Mouse (Mus musculus): ENCODE results near the gene Cpsf4l. TPM values are rescaled to one million over a fixed set of nuclear protein-coding genes. Genes with fewer than 3 reads are reported as not detected.
A peak's percentile ranks its signal among the peaks of the same experiment; 100 is the strongest.

Cpsf4l gene
- polyA plus RNA-seq, 1 experiment from 2014 or later: 0.25 TPM

GRCm38 (mm10) chr11:113722405-113723090 lies 12.7 kb upstream of the Cpsf4l start:
- peak overlapping the region; percentile 6; the same call in 1 of the 2 replicates for H3K27ac ChIP-seq (ENCODE audit: low read length)

DNA sequence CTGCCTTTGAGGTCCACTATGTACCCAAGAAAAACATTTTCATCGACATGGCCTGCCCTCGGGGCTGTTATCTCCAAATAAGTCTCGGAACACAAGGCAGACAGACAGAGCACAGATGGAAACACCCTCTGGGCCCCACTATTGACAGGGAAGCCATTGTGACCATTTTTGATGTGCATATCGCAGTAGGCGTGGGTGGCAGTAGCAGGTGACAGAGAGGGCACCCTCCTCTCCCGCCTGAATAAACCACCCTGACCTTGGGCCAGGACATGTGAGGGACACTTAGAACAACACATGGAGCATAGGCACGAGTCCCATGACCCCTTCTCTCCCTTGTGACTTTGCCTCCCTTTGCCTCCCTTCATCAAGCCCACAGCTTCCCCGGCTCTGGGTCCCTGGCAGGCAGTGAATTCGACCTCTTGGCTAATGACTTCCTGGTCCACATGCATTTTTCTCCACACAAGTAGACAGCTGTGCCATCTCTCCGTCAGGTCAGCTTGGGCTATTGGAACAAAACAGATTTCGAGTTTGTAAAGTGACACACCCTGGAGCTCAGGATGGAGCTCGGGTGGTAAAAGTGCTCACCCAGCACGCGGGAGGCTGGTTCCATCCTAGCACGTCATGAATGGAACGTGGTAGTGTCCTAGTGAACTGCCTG lies 8.1 kb upstream of the Cpsf4l start:
- Histone ChIP-seq H3K4me3 (ENCODE audit: low read depth, low read length) (no peak overlapping the region), H3K9ac (replicated peaks; ENCODE audit: low read depth) (no peak overlapping the region), H3K27ac (ENCODE audit: low read length) (no peak overlapping the region), H3K36me3 (ENCODE audit: insufficient read depth, low read length) (no peaks in the 10 kb centered on the region), H3K4me1 (ENCODE audit: insufficient read depth, low read depth, low read length) (no peaks in the 10 kb centered on the region), H3K27me3 (replicated peaks; ENCODE audit: insufficient read depth, low read length) (no peaks in the 10 kb centered on the region), H3K4me2 (replicated peaks; ENCODE audit: low read depth, low read length) (no peak overlapping the region), H3K9me3 (ENCODE audit: low read length) (no peaks in the 10 kb centered on the region)
- WGBS: 44% methylated on average over 16 of the region's 16 CpGs
- ATAC-seq: peak; percentile 66
- DNase-seq (ENCODE audit: low spot score): peak; percentile 74
- TF ChIP-seq CTCF (IDR thresholded peaks at IDR 0.05): no peak
- TF ChIP-seq EP300 (IDR thresholded peaks at IDR 0.05): 0 out of 2 replicates have a peak, but pooled peaks have one; percentile 13

More at GRCm38 (mm10) chr11:113722405-113723090, 12.7 kb upstream of the Cpsf4l start:
- Histone ChIP-seq H3K9me3 (ENCODE audit: low read length) (no peaks in the 10 kb centered on the region), H3K27me3 (replicated peaks; ENCODE audit: insufficient read depth, low read length) (no peaks in the 10 kb centered on the region), H3K9ac (replicated peaks; ENCODE audit: low read depth) (no peak overlapping the region), H3K4me1 (ENCODE audit: insufficient read depth, low read depth, low read length) (peaks cover 5% of the 10 kb centered on the region; the same call in 1 of the 2 replicates), H3K36me3 (ENCODE audit: insufficient read depth, low read length) (peaks cover 17% of the 10 kb centered on the region), H3K4me3 (ENCODE audit: low read depth, low read length) (no peak overlapping the region), H3K4me2 (replicated peaks; ENCODE audit: low read depth, low read length) (no peak overlapping the region)
- 47% methylated on average over 13 of the region's 14 CpGs for WGBS
- DNase-seq (ENCODE audit: low spot score) (no peak), ATAC-seq (no peak)
- TF ChIP-seq CTCF (IDR thresholded peaks at IDR 0.05) (no peak), EP300 (IDR thresholded peaks at IDR 0.05) (peak; percentile 18; the same call in 1 of the 2 replicates)

- no peaks in the 10 kb centered on the region for H3K9me3 ChIP-seq (ENCODE audit: low read length)
- TF ChIP-seq CTCF (IDR thresholded peaks at IDR 0.05) (no peak), EP300 (IDR thresholded peaks at IDR 0.05) (no peak)
- H3K9ac ChIP-seq (replicated peaks; ENCODE audit: low read depth): no peak overlapping the region
- H3K27ac ChIP-seq (ENCODE audit: low read length): no peak overlapping the region
- no peaks in the 10 kb centered on the region for H3K27me3 ChIP-seq (replicated peaks; ENCODE audit: insufficient read depth, low read length)
- H3K36me3 ChIP-seq (ENCODE audit: insufficient read depth, low read length): no peaks in the 10 kb centered on the region
- no peak overlapping the region for H3K4me2 ChIP-seq (replicated peaks; ENCODE audit: low read depth, low read length)
- H3K4me1 ChIP-seq (ENCODE audit: insufficient read depth, low read depth, low read length): no peaks in the 10 kb centered on the region
- no peak for DNase-seq (ENCODE audit: low spot score)
- H3K4me3 ChIP-seq (ENCODE audit: low read depth, low read length): no peak overlapping the region
- whole genome bisulfite sequencing: 92% methylated on average over 2 of the region's 2 CpGs
- no peak for ATAC-seq
These were observed 6.3 kb upstream of the Cpsf4l start for GRCm38 (mm10) chr11:113716132-113716531.

DNA sequence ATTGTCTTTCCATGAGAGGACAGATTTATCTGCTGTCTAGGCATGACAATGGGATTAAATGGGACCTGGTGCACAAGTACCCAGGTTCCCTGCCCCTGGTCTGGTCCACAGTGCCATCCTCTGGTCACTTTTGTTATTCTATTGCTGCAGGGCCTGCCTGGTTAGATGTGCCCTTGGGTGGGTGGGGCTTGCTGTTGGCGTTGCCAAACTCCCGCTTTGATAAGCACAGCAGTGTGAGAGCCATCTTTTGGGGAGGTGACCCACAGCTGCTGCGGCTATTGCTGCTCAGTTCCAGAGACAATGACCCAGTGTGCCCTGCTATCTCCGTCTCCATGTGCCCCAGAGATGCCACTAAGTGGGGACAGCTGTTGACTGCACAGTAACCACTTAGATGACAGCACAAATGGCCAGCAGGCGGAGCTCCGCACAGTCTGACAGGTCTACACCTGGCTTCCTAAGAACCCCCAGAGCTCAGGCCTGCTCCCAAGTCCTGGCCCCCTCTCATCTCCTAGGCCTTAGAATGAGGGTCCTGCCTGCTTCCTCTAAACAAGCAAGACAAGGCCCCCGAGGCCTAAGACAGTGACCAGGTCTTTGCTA lies 5.4 kb upstream of the Cpsf4l start:
- ATAC-seq: no peak
- H3K9ac ChIP-seq (replicated peaks; ENCODE audit: low read depth): no peak overlapping the region
- 65% methylated on average over 7 of the region's 7 CpGs for WGBS
- H3K27ac ChIP-seq (ENCODE audit: low read length): no peak overlapping the region
- peaks cover 5% of the 10 kb centered on the region; the same call in 1 of the 2 replicates for H3K4me1 ChIP-seq (ENCODE audit: insufficient read depth, low read depth, low read length)
- H3K9me3 ChIP-seq (ENCODE audit: low read length): no peaks in the 10 kb centered on the region
- no peaks in the 10 kb centered on the region for H3K36me3 ChIP-seq (ENCODE audit: insufficient read depth, low read length)
- TF ChIP-seq CTCF (IDR thresholded peaks at IDR 0.05) (peak; percentile 38), EP300 (IDR thresholded peaks at IDR 0.05) (no peak)
- DNase-seq (ENCODE audit: low spot score): no peak
- no peaks in the 10 kb centered on the region for H3K27me3 ChIP-seq (replicated peaks; ENCODE audit: insufficient read depth, low read length)
- H3K4me2 ChIP-seq (replicated peaks; ENCODE audit: low read depth, low read length): no peak overlapping the region
- no peak overlapping the region for H3K4me3 ChIP-seq (ENCODE audit: low read depth, low read length)

DNA sequence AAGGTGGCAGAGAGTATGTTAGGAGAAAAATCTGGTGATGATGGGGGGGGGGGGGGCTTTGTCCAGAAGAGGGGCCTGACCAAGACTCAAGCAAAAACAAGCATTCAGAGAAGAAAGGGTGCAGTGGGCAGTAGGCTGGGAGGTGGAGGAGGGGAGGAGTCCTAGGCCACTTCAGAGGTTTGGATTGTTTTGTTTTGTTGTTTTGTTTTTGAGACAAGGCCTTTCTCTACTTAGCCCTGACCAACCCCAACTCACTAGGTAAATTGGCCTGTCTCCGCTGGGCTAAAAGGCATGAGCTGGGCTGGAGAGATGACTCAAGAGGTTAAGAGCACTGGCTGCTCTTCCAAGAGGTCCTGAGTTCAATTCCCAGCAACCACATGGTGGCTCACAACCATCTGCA lies 1.2 kb upstream of the Cpsf4l start:
- no peak for ATAC-seq
- WGBS: 89% methylated on average over 1 of the region's 1 CpGs

DNA sequence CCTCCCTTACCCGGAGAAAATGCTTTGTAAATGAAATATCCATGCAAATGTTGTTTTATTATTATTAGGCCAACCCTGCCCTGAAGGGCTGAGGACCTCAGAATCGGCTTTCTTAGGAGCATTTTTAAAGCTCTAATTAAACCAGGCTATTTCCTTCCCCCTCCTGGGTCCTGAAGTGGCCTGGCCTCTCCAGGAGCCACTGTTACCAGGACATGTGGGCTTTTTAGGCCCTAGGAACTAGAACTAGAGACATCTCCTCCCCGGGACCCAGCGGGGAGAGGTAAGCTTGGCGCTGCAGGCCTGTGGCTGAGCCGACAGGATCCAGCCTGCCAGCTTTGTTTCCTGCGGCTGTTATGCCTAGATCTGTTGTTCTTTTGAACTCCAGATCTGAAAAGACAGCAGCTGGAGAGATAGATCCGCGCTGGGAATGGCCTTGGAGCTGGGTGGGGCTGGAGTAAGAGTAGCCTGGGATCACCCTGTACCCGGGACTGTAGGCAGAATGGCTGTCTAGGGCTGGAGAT lies 500 bp upstream of the Cpsf4l start:
- no peaks in the 10 kb centered on the region for H3K27me3 ChIP-seq (replicated peaks; ENCODE audit: insufficient read depth, low read length)
- 8% methylated on average over 10 of the region's 10 CpGs for WGBS
- ATAC-seq (peak; percentile 49), DNase-seq (ENCODE audit: low spot score) (peak; percentile 41)
- H3K36me3 ChIP-seq (ENCODE audit: insufficient read depth, low read length): no peaks in the 10 kb centered on the region
- H3K9me3 ChIP-seq (ENCODE audit: low read length): no peaks in the 10 kb centered on the region
- peak overlapping the region; percentile 70 for H3K27ac ChIP-seq (ENCODE audit: low read length)
- TF ChIP-seq CTCF (IDR thresholded peaks at IDR 0.05) (no peak), EP300 (IDR thresholded peaks at IDR 0.05) (no peak)
- H3K4me3 ChIP-seq (ENCODE audit: low read depth, low read length): no peak overlapping the region
- no peak overlapping the region for H3K4me2 ChIP-seq (replicated peaks; ENCODE audit: low read depth, low read length)
- peak overlapping the region; percentile 24 for H3K9ac ChIP-seq (replicated peaks; ENCODE audit: low read depth)
- H3K4me1 ChIP-seq (ENCODE audit: insufficient read depth, low read depth, low read length): peaks cover 8% of the 10 kb centered on the region; the same call in 1 of the 2 replicates

More for the DNA sequence above, 1.2 kb upstream of the Cpsf4l start:
- Histone ChIP-seq H3K36me3 (ENCODE audit: insufficient read depth, low read length) (no peaks in the 10 kb centered on the region), H3K9me3 (ENCODE audit: low read length) (no peaks in the 10 kb centered on the region), H3K4me1 (ENCODE audit: insufficient read depth, low read depth, low read length) (peaks cover 8% of the 10 kb centered on the region; the same call in 1 of the 2 replicates), H3K4me2 (replicated peaks; ENCODE audit: low read depth, low read length) (no peak overlapping the region), H3K27me3 (replicated peaks; ENCODE audit: insufficient read depth, low read length) (no peaks in the 10 kb centered on the region), H3K9ac (replicated peaks; ENCODE audit: low read depth) (0 out of 2 replicates have a peak overlapping the region, but pooled peaks have one; percentile 24), H3K4me3 (ENCODE audit: low read depth, low read length) (no peak overlapping the region), H3K27ac (ENCODE audit: low read length) (peak overlapping the region; percentile 70; the same call in 1 of the 2 replicates)
- TF ChIP-seq CTCF (IDR thresholded peaks at IDR 0.05) (no peak), EP300 (IDR thresholded peaks at IDR 0.05) (no peak)
- DNase-seq (ENCODE audit: low spot score): no peak
